Mouse (Mus musculus): ENCODE measurements around the gene Vmn2r89. TPM values are rescaled to one million over a fixed set of nuclear protein-coding genes. Genes with fewer than 3 reads are reported as not detected.
"Not testable (repeated sequence)": the region's sequence is repeated elsewhere in the genome, so short reads cannot be mapped to it uniquely, and the experiment has no call there.

The Vmn2r89 gene
- total and polyA plus RNA-seq, 2 experiments: not detected

DNA sequence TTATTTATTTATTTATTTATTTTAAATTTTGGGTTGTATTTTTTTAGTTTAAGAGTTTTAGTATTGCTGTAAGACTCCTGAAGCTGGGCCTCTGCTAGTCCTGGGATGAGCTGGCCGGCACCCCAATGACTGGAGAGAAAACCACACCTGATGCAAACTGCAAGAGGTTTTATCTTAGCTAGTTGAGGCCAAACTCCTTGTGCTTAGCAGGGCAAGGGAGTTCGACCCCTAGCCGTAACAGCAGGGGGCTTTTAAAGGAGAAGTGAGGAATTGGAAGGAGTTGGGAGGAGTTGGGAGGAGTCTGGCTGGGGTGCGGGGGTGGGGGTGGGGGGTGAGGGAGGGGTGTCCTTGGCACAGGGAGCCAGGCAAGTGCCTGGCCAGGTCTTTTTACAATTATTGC is 12.7 kb upstream of the Vmn2r89 start:
- H3K4me3 ChIP-seq (ENCODE audit: insufficient read depth, low read depth, low read length): no peak overlapping the region
- H3K27me3 ChIP-seq (ENCODE audit: control insufficient read depth, insufficient read depth, low read length): no peaks in the 10 kb centered on the region; the same call in 1 of the 2 replicates
- no peak for DNase-seq (ENCODE audit: extremely low read depth, low read depth, low spot score)
- no peak for TF ChIP-seq CTCF (IDR thresholded peaks at IDR 0.05; ENCODE audit: low read depth, low read length)
- no peak for TF ChIP-seq POLR2A (IDR thresholded peaks at IDR 0.05; ENCODE audit: extremely low read depth, insufficient read depth, low read length)
- H3K79me2 ChIP-seq (ENCODE audit: control insufficient read depth, insufficient read depth, low read length): no peaks in the 10 kb centered on the region
- H3K27ac ChIP-seq (replicated peaks; ENCODE audit: insufficient read depth, low read depth, low read length): no peak overlapping the region
- H3K36me3 ChIP-seq (ENCODE audit: control insufficient read depth, insufficient read depth, low read length): no peaks in the 10 kb centered on the region
- no peak overlapping the region for H3K9ac ChIP-seq (ENCODE audit: low read depth, low read length)
- 93% methylated on average over 4 of the region's 4 CpGs for WGBS
- H3K4me1 ChIP-seq (ENCODE audit: control insufficient read depth, insufficient read depth, low read length): no peaks in the 10 kb centered on the region

- DNase-seq (ENCODE audit: extremely low read depth, low read depth, low spot score): peak; percentile 20
- H3K79me2 ChIP-seq (ENCODE audit: control insufficient read depth, insufficient read depth, low read length); H3K27me3 ChIP-seq (ENCODE audit: control insufficient read depth, insufficient read depth, low read length); H3K9ac ChIP-seq (ENCODE audit: low read depth, low read length); H3K4me3 ChIP-seq (ENCODE audit: insufficient read depth, low read depth, low read length); H3K36me3 ChIP-seq (ENCODE audit: control insufficient read depth, insufficient read depth, low read length); H3K4me1 ChIP-seq (ENCODE audit: control insufficient read depth, insufficient read depth, low read length); H3K27ac ChIP-seq (replicated peaks; ENCODE audit: insufficient read depth, low read depth, low read length): not testable (repeated sequence)
- 84% methylated on average over 10 of the region's 10 CpGs for WGBS
Measured at GRCm38 (mm10) chr14:51480278-51480677, 28.6 kb downstream of the Vmn2r89 start.

- not testable (repeated sequence) for H3K9ac ChIP-seq (ENCODE audit: low read depth, low read length); H3K4me1 ChIP-seq (ENCODE audit: control insufficient read depth, insufficient read depth, low read length); H3K36me3 ChIP-seq (ENCODE audit: control insufficient read depth, insufficient read depth, low read length); H3K79me2 ChIP-seq (ENCODE audit: control insufficient read depth, insufficient read depth, low read length); H3K27me3 ChIP-seq (ENCODE audit: control insufficient read depth, insufficient read depth, low read length); H3K27ac ChIP-seq (replicated peaks; ENCODE audit: insufficient read depth, low read depth, low read length)
- peak; percentile 74 for DNase-seq (ENCODE audit: extremely low read depth, low read depth, low spot score)
- WGBS: 72% methylated on average over 12 of the region's 12 CpGs
- peak overlapping the region; percentile 35 for H3K4me3 ChIP-seq (ENCODE audit: insufficient read depth, low read depth, low read length)
Measured at GRCm38 (mm10) chr14:51481332-51482015, 29.8 kb downstream of the Vmn2r89 start.

DNA sequence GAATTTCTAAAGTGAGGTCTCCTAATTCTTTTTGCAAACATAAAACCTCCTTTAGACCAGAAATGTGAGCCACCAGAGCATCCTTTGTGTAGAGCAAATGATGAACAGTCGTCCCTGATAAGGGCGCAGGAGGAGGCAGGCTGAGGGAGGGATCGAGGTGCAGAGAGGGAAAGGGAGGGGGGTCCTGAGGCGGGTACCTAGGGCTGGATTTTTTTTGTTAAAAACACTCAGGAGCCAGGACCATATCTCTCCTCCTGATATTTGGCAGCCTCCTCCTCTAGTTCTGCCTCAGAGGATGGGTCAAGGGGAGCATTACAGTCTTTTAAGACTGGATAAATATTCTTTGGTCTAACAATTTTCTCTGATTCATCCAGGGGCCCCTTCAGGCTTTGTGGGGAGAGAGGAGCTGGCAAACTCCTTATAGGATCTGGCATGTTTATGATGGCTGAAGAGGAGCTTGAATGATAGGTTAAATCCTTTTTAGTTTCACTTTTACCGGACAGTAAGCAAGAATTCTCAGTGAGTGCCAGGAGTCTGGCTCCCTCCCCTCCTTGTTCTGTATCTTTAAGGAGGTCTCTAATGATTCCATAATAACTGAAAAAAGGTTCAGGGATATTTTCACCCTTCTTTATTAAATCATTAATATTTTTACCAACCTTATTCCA is 30.5 kb downstream of the Vmn2r89 start:
- TF ChIP-seq POLR2A (IDR thresholded peaks at IDR 0.05; ENCODE audit: extremely low read depth, insufficient read depth, low read length) (no peak), CTCF (IDR thresholded peaks at IDR 0.05; ENCODE audit: low read depth, low read length) (no peak)
- H3K4me3 ChIP-seq (ENCODE audit: insufficient read depth, low read depth, low read length): no peak overlapping the region

DNA sequence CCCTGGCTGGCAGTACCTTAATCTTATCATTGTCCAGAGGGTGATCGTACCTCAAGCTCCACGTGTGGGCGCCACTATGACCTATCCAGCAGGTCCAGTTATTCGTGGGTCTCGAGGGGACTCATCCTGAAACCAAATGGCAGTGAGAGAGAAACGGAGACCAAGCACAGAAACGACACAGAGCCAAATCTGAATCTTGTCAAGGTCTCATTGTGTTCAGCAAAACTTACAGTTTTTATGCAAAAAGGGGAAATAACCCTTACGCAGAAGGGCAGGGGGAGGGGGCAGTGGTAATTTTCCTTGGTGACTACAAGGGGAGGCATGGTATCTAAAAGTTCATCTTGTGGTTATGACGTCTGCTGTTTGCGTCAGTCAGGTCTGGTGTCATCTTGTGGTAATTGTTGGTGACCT is 31.3 kb downstream of the Vmn2r89 start:
- H3K9ac ChIP-seq (ENCODE audit: low read depth, low read length); H3K4me3 ChIP-seq (ENCODE audit: insufficient read depth, low read depth, low read length); H3K27me3 ChIP-seq (ENCODE audit: control insufficient read depth, insufficient read depth, low read length); DNase-seq (ENCODE audit: extremely low read depth, low read depth, low spot score); H3K79me2 ChIP-seq (ENCODE audit: control insufficient read depth, insufficient read depth, low read length); H3K4me1 ChIP-seq (ENCODE audit: control insufficient read depth, insufficient read depth, low read length); H3K36me3 ChIP-seq (ENCODE audit: control insufficient read depth, insufficient read depth, low read length); H3K27ac ChIP-seq (replicated peaks; ENCODE audit: insufficient read depth, low read depth, low read length): not testable (repeated sequence)
- 74% methylated on average over 10 of the region's 10 CpGs for WGBS

More for the DNA sequence above, 30.5 kb downstream of the Vmn2r89 start:
- peak; percentile 20 for DNase-seq (ENCODE audit: extremely low read depth, low read depth, low spot score)
- H3K79me2 ChIP-seq (ENCODE audit: control insufficient read depth, insufficient read depth, low read length): no peaks in the 10 kb centered on the region
- H3K27me3 ChIP-seq (ENCODE audit: control insufficient read depth, insufficient read depth, low read length): no peaks in the 10 kb centered on the region
- no peak overlapping the region for H3K9ac ChIP-seq (ENCODE audit: low read depth, low read length)
- no peaks in the 10 kb centered on the region for H3K36me3 ChIP-seq (ENCODE audit: control insufficient read depth, insufficient read depth, low read length)
- H3K4me1 ChIP-seq (ENCODE audit: control insufficient read depth, insufficient read depth, low read length): no peaks in the 10 kb centered on the region
- WGBS: 75% methylated on average over 5 of the region's 5 CpGs
- H3K27ac ChIP-seq (replicated peaks; ENCODE audit: insufficient read depth, low read depth, low read length): no peak overlapping the region

- 91% methylated on average over 1 of the region's 1 CpGs for WGBS
- Histone ChIP-seq H3K27me3 (ENCODE audit: control insufficient read depth, insufficient read depth, low read length) (no peaks in the 10 kb centered on the region), H3K4me3 (ENCODE audit: insufficient read depth, low read depth, low read length) (no peak overlapping the region), H3K36me3 (ENCODE audit: control insufficient read depth, insufficient read depth, low read length) (no peaks in the 10 kb centered on the region), H3K79me2 (ENCODE audit: control insufficient read depth, insufficient read depth, low read length) (no peaks in the 10 kb centered on the region), H3K27ac (replicated peaks; ENCODE audit: insufficient read depth, low read depth, low read length) (no peak overlapping the region), H3K4me1 (ENCODE audit: control insufficient read depth, insufficient read depth, low read length) (no peaks in the 10 kb centered on the region), H3K9ac (ENCODE audit: low read depth, low read length) (no peak overlapping the region)
- TF ChIP-seq CTCF (IDR thresholded peaks at IDR 0.05; ENCODE audit: low read depth, low read length): no peak
- no peak for TF ChIP-seq POLR2A (IDR thresholded peaks at IDR 0.05; ENCODE audit: extremely low read depth, insufficient read depth, low read length)
- DNase-seq (ENCODE audit: extremely low read depth, low read depth, low spot score): no peak
Measured at GRCm38 (mm10) chr14:51483671-51484070, 32.0 kb downstream of the Vmn2r89 start.
